Mouse (Mus musculus) hindbrain, embryonic 10.5 days (tissue): ENCODE measurements at regions not wholly inside any gene's neighbourhood (a gene's known extent, or its start where the extent isn't known, plus 50 kb on each side); places are given as distances from the start of the nearest gene placed in this dataset.

Experiments used
- DNase-seq: peaks from one replicate; pipeline ENCODE4 v3.0.0-alpha.2; 2017; ENCODE audit warnings: low spot score
- H3K27ac ChIP-seq: fragments of 300-500 bp; sonication (generic); 2 replicates; pipeline ENCODE4 v1.5.1; 2016; ENCODE audit warnings: mild to moderate bottlenecking, moderate library complexity
- H3K27me3 ChIP-seq: fragments of 300-500 bp; sonication (generic); 2 replicates; pipeline ENCODE4 v1.6.1; 2016; ENCODE audit warnings: mild to moderate bottlenecking; ENCODE audit not compliant: poor library complexity, insufficient read depth, severe bottlenecking
- H3K36me3 ChIP-seq: fragments of 300-500 bp; sonication (generic); 2 replicates; pipeline ENCODE4 v1.6.1; 2016; ENCODE audit warnings: mild to moderate bottlenecking, moderate library complexity
- H3K4me1 ChIP-seq: fragments of 300-500 bp; sonication (generic); replicated peaks from 2 replicates; pipeline ENCODE4 v1.6.1; 2016; ENCODE audit warnings: mild to moderate bottlenecking
- H3K4me3 ChIP-seq: fragments of 300-500 bp; sonication (generic); 2 replicates; pipeline ENCODE4 v1.5.1; 2016; ENCODE audit warnings: mild to moderate bottlenecking, moderate library complexity
- H3K9me3 ChIP-seq: fragments of 300-500 bp; sonication (generic); 2 replicates; pipeline ENCODE4 v1.6.1; 2016; ENCODE audit warnings: mild to moderate bottlenecking, moderate library complexity
- WGBS: fragments of 180-500 bp; shearing (Covaris S2); methylation state at CpG from one replicate; pipeline ENCODE4 v1.1.7; 2016; 5-methylcytosine and 5-hydroxymethylcytosine counted together

DNA sequence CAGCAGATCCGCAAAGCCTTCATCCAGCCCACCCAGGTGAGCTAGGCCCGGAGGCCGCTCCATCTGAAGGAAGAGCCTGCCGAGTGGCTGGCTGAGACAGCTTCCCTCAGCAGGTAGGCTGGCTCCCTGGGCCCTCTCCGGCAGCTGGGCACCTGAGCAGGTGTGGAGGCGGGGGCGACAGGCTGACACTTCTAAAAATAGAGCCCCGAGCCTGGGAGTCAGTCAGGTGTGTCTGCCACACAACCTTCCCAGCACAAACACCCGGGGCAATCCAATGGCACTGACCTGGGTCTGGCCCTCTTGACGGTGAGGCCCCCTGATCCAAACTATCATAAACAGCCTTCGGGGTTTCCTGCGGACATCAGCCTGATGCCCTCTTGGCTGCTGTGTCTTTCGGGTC is 58.5 kb downstream of the Zfp36l2 start:
- Histone ChIP-seq H3K4me3 (no peak overlapping the region), H3K27me3 (no peaks in the 10 kb centered on the region), H3K4me1 (peaks cover 3% of the 10 kb centered on the region), H3K27ac (0 out of 2 replicates have a peak overlapping the region, but pooled peaks have one; percentile 56), H3K9me3 (0 out of 2 replicates have a peak, but pooled peaks cover 3% of the 10 kb centered on the region), H3K36me3 (no peaks in the 10 kb centered on the region)
- DNase-seq = no peak
- WGBS = 79% methylated on average over 13 of the region's 13 CpGs

DNA sequence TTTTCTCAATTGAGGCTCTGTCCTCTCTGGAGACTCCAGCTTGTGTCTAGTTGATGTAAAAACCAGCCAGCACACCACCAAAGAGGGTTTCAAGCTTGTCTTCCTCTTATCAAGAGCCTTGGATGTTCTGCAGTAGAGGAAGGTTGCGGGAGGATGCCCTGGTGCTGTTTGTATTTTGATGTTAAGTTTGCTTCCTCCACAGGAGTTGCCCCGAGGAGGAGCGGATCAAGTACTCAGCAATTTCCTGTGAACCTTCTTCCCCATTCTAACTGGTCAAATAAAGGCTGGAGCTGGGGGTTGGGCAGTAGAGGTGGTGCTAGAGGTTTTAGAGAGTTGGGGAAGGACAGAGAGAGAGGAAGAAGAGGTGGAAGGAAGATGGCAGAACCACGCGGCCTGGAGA is 59.5 kb downstream of the Zfp36l2 start:
- no peak for DNase-seq
- 87% methylated on average over 5 of the region's 5 CpGs for WGBS

DNA sequence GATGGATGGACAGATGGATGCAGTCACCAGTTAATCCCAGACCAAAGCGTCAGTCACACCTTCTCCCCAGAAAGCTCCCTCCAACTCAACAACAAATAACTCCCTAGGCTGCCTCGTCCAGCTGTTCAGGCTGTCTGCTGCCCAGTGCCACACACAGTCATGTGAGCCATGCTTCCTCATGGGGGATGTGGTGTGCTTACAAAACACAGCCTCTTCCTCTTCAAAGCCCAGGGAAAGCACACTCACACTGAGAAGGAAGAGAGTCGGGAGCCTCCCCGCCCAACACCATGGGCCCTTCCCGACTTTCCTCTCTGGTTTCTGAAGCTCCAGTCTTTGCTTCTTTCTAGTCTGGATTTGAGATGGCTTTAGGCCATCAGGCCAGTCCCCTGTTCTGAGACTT is 61.6 kb downstream of the Zfp36l2 start:
- Histone ChIP-seq H3K4me3 (no peak overlapping the region), H3K4me1 (peaks cover 10% of the 10 kb centered on the region), H3K9me3 (0 out of 2 replicates have a peak, but pooled peaks cover 3% of the 10 kb centered on the region), H3K27ac (no peak overlapping the region), H3K27me3 (no peaks in the 10 kb centered on the region), H3K36me3 (no peaks in the 10 kb centered on the region)
- 68% methylated on average over 5 of the region's 5 CpGs for WGBS
- no peak for DNase-seq

More for the DNA sequence above, 59.5 kb downstream of the Zfp36l2 start:
- peaks cover 1% of the 10 kb centered on the region for H3K4me1 ChIP-seq
- 0 out of 2 replicates have a peak, but pooled peaks cover 3% of the 10 kb centered on the region for H3K9me3 ChIP-seq
- no peak overlapping the region for H3K4me3 ChIP-seq
- no peak overlapping the region for H3K27ac ChIP-seq
- H3K36me3 ChIP-seq = no peaks in the 10 kb centered on the region
- H3K27me3 ChIP-seq = no peaks in the 10 kb centered on the region

DNA sequence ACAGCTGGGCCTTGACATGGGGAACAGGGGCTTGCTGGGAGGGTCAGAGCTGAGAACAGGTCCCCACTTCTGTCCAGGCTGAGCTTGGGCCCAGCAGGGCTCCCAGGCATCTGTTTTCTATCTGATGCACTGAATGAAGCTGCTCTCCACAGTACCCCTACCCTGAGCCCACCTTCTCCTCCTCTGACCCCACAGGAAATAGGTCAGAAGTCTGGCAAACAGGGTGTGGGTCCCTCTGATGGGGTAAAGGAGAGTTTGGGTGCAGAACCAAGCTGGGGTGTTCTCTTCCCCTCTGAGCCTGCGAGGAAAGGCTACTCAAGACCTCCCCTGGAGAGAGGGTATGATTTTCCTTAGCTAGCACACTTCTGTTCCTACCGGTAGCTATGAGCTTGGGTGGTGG is 64.6 kb downstream of the Zfp36l2 start:
- 78% methylated on average over 2 of the region's 2 CpGs for WGBS
- Histone ChIP-seq H3K4me3 (no peak overlapping the region), H3K27me3 (no peaks in the 10 kb centered on the region), H3K27ac (peak overlapping the region; percentile 29; the same call in 1 of the 2 replicates), H3K4me1 (peaks cover 40% of the 10 kb centered on the region), H3K9me3 (0 out of 2 replicates have a peak, but pooled peaks cover 3% of the 10 kb centered on the region), H3K36me3 (no peaks in the 10 kb centered on the region)
- no peak for DNase-seq

DNA sequence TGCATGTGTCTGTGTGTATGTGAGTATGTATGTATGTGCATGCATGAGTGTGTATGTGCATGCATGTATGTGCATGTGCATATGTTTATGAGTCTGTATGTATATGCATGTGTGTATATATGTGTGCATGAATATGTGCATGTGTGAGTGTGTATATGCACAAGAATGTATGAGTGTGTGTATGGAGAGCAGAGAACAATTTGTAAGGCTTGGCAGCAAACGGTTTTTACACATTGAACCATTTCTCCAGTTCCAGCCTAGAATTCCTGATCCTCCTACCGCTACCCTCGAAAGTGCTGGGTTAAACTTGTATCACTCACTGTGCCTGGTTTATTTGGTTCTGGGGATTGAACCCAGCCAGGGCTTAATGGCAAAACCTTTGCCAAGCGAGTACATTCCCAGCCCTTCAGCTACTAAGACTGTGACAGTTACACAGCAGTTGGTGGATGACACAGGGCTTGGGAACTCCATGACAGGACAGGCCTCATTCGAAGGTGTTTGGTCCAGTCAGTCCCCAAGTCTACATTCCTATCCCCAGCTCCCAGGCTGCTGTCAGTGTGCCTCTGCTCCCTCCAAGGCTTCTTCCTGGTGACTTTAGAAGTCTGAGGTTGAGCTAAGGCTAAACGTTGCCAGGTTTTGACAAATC is 65.1 kb downstream of the Zfp36l2 start:
- H3K9me3 ChIP-seq = 0 out of 2 replicates have a peak, but pooled peaks cover 3% of the 10 kb centered on the region
- H3K36me3 ChIP-seq = no peaks in the 10 kb centered on the region
- DNase-seq = no peak
- peak overlapping the region; percentile 29; the same call in 1 of the 2 replicates for H3K27ac ChIP-seq
- H3K4me3 ChIP-seq = no peak overlapping the region
- no peaks in the 10 kb centered on the region for H3K27me3 ChIP-seq
- WGBS = 80% methylated on average over 6 of the region's 6 CpGs
- H3K4me1 ChIP-seq = peaks cover 46% of the 10 kb centered on the region

DNA sequence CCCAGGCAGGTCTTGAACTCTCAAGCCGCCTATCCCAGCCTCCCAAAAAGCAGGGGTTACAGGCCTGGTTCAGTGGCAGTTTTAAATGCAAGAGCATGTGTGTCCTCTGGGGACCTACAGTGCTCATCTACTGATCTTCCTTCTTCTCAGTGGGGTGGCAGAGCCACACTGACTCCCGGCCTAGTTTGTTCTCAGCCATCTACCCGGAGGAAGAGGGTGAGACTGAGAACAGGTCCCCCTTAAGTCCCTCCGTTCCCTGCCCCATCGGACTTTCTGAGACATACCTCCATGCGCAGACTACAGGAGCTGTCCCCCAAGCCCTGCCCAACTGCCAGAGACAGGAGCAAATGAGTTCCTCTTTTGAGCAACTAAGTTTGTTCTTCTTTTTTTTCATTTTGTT is 66.5 kb downstream of the Zfp36l2 start:
- Histone ChIP-seq H3K9me3 (no peaks in the 10 kb centered on the region), H3K4me3 (no peak overlapping the region), H3K27ac (no peak overlapping the region), H3K36me3 (no peaks in the 10 kb centered on the region), H3K4me1 (peaks cover 46% of the 10 kb centered on the region), H3K27me3 (no peaks in the 10 kb centered on the region)
- WGBS = 71% methylated on average over 6 of the region's 6 CpGs
- DNase-seq = no peak

DNA sequence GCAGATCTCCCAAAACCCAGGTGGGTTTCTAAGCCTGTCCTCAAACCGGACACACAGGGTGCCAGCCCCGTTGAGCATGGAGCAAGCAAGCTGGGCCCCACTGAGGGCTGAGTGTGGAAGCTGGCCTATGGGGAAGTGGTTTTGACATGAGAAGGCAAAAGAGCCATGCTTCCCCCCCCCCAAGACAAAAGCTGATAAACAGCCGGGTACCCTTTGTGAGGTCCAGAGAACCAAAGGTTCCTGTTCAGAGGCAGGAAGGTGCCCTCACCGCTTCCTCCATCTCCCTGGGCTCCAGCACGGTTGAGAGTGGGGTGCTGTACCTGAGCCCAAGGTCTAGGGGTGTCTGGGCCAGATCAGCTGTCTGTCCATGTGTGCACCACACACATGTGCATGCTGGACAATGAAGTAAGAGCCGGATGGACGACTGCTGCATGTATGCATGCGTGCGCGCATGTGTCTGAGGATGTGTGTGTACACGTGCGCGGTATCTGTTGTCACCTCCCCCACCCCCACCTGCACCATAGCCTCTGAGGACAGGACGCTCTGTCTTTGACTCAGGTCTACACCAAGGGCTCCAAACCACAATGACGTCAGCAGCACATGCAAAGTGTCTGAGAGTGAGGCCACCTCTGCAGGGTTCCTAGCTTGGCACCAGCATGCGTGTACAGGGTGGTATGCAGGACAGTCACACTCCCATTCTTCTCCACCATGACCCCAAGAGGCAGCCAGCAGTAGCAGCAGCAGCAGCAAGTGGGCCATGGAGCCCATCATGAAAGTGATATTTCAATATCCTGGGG is 68.3 kb downstream of the Zfp36l2 start:
- Histone ChIP-seq H3K4me3 (no peak overlapping the region), H3K4me1 (peaks cover 48% of the 10 kb centered on the region), H3K36me3 (no peaks in the 10 kb centered on the region), H3K27me3 (no peaks in the 10 kb centered on the region), H3K9me3 (no peaks in the 10 kb centered on the region), H3K27ac (peak overlapping the region; percentile 72)
- WGBS = 88% methylated on average over 16 of the region's 16 CpGs
- no peak for DNase-seq

DNA sequence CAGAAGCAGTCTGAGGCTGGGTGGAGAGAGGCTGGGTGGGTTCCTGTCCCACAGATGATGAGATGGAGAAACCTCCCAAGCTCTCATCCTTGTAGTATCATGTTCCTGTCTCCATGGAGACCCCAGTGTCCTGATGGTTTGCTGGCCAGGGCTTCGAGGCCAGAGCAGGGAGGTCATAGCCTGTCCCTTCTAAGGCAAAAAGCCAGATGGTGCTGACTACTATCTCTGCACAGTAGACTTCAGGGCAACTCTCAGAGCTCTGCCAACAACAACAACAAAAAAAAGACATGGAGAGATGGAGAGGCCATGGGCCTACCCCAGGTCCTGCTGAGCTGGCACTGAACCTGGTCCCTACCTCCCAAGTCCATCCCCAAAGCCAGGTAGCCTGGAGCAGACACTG is 69.0 kb downstream of the Zfp36l2 start:
- no peak for DNase-seq
- Histone ChIP-seq H3K9me3 (no peaks in the 10 kb centered on the region), H3K4me3 (no peak overlapping the region), H3K27ac (peak overlapping the region; percentile 72), H3K27me3 (no peaks in the 10 kb centered on the region), H3K36me3 (no peaks in the 10 kb centered on the region), H3K4me1 (peaks cover 55% of the 10 kb centered on the region)
- 28% methylated on average over 1 of the region's 1 CpGs for WGBS

DNA sequence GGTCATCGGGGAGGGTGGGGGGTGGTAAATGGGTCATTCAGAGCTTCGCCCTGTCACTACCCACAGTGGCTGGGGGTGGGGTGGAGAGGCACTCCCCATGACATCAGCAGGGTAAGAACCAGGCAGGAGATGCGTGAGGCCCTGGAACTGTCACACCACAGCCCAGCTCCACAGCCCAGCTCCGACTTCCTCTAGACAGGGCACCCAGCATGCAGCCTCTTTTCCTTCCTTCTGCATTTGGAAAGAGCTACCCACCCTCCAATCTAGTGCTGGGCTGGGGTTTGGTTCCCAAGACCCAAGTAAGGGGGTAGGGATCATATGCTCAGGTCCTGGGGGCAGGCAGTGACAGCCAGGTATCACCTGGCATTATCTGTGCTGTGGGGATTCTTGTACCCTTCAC is 69.5 kb downstream of the Zfp36l2 start:
- H3K9me3 ChIP-seq = no peaks in the 10 kb centered on the region
- peaks cover 59% of the 10 kb centered on the region for H3K4me1 ChIP-seq
- no peak for DNase-seq
- no peaks in the 10 kb centered on the region for H3K27me3 ChIP-seq
- H3K27ac ChIP-seq = peak overlapping the region; percentile 72
- H3K36me3 ChIP-seq = no peaks in the 10 kb centered on the region
- 80% methylated on average over 4 of the region's 4 CpGs for WGBS
- H3K4me3 ChIP-seq = no peak overlapping the region

DNA sequence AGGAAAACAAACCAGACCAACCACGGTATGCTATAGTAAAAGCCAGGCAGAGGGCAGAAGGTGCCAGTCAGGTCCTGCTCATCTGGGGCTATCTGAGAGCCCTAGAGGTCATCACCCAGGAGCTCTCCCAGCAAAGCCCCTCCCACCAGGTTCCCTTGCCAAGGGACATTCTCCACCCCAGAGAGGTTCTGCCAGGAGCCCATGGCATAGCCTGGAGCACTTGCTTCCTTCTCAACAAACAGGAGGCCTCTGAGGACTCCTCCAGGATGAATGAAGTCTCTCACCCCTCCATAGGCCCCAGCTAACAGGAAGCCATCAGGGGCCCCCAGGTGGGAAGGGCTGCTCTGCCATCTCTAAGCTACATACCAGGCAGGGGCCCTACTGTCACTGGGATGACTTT is 70.0 kb downstream of the Zfp36l2 start:
- H3K36me3 ChIP-seq = no peaks in the 10 kb centered on the region
- H3K9me3 ChIP-seq = no peaks in the 10 kb centered on the region
- no peak for DNase-seq
- peak overlapping the region; percentile 72; the same call in 1 of the 2 replicates for H3K27ac ChIP-seq
- H3K4me1 ChIP-seq = peaks cover 57% of the 10 kb centered on the region
- 77% methylated on average over 1 of the region's 1 CpGs for WGBS
- no peak overlapping the region for H3K4me3 ChIP-seq
- no peaks in the 10 kb centered on the region for H3K27me3 ChIP-seq

DNA sequence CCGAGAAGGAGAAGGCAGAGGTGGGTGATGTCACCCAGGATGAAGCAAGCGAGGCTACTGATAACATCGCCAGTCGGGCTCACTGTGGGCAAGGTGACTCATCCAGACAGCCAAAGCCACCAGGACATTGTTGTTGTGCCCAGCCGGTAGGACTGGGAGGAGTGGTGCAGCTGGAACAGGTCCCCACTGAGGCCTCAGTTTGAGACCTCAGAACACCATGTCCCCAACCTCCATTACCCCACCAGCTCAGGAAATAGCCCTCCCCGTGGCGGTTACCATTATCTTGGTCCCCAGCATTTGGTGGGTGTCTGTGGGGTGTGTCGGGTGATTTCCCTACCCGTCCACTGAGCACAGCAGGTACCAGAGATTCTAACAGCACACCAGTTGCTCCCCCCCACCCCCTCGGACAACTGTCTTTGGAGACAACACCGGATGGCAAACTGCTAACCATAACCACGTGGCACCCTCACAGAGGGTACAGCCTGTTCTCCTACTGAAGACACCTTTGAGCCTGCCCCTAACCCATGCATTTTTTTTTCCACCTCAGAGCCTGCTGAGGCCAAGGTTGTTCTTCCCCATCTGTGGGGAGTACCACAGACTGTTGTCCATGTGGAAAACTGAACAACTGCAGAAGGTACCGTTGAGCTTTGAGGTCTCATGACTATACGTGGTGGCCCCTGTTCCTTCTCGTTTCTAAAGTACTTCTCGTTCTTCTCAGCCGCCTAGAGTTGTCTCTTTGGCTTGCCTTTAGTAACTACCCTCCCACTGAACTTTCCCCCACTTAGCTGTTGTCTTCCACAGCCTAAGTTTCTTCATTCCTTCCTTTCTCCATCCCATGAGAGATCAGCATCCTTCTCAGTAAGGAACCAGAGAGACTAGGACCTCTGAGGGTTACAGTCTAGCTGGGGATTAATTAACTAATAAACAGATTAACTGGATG is 71.1 kb downstream of the Zfp36l2 start:
- H3K27ac ChIP-seq = peak overlapping the region; percentile 9; the same call in 1 of the 2 replicates
- no peaks in the 10 kb centered on the region for H3K9me3 ChIP-seq
- peaks cover 66% of the 10 kb centered on the region for H3K4me1 ChIP-seq
- 89% methylated on average over 17 of the region's 17 CpGs for WGBS
- no peak for DNase-seq
- no peaks in the 10 kb centered on the region for H3K36me3 ChIP-seq
- no peaks in the 10 kb centered on the region for H3K27me3 ChIP-seq
- H3K4me3 ChIP-seq = no peak overlapping the region

DNA sequence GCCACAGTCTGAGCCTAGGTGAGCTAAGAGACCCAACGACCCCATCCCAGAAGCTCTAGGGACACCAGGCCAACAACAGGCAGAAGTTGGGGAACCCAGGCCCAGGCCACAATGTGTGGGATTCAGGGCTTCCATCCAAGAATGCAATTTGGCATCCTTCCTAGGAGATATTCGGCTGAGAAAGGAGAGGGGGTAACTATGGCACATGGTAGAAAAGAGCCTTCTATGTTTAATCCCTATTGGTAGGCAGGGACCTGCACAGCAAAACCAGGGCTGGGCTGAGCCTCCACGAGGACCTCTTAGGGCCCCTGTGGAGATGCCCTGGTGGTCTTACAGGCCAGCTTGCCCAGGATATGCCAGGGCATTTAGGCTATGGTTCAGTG is 71.8 kb downstream of the Zfp36l2 start:
- Histone ChIP-seq H3K4me1 (peaks cover 62% of the 10 kb centered on the region), H3K4me3 (no peak overlapping the region), H3K27ac (peak overlapping the region; percentile 9; the same call in 1 of the 2 replicates), H3K36me3 (no peaks in the 10 kb centered on the region), H3K27me3 (no peaks in the 10 kb centered on the region), H3K9me3 (no peaks in the 10 kb centered on the region)
- 92% methylated on average over 3 of the region's 3 CpGs for WGBS
- no peak for DNase-seq
